Mouse (Mus musculus) adrenal gland, postnatal 14 days (tissue): ENCODE measurements around the gene Pole. TPM values are rescaled to one million over a fixed set of nuclear protein-coding genes. Genes with fewer than 3 reads are reported as not detected.

ENCODE experiments used
- DNase-seq: peaks from one replicate; pipeline ENCODE4 v3.0.0; 2021; ENCODE audit warnings: mixed read lengths
- total RNA-seq: library from RNA; stranded (reverse); gene quantifications from 2 replicates; pipeline ENCODE4 v1.2.3, GENCODE M21; 2021

Pole gene
- total RNA-seq, 1 experiment from 2014 or later, result 11.9 TPM

DNA sequence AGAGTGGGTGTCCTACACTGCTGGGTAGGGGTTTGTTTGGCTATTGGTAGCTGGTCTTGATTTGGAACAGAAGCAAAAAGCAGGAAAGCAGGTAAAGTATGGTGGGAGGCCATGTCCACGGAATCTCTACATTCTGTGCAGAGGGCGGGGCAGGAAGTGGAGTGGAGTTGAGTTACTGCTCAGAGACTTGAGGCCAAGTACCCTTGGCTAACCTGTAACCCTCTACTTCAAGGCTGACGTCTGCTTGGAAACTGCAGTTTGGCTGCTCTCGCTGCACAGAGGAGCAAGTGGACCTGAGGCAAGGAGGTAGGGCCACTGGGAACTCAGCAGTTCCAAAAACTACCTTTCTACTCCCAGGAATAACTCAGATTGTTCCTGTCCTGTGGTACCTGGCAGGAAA lies 58.4 kb downstream of the Pole start, which contains the start of gene Lrcol1:
Lrcol1 (plus strand) TSS at position 207 of the 400 bp plus-strand sequence.
- DNase-seq, result no peak

DNA sequence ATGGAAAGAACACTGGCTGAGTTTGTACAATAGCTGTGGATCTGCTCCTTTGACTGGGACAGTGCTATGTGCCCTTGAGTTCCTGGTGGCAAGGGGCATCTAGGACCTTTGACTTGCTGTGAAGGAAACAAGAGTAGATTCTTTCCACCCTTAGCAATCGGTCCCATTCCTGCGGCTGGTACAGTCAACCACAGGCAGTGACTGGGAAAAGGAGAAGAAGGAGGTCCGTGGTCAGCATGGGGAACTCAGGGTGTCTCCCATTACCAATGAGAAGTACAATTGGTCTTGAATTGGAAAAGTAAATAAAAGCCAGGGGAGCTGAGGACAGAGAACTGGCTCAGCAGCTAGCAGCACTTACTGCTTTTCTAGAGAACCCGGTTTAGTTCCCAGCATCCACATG lies 59.4 kb downstream of the Pole start:
- DNase-seq, result no peak

DNA sequence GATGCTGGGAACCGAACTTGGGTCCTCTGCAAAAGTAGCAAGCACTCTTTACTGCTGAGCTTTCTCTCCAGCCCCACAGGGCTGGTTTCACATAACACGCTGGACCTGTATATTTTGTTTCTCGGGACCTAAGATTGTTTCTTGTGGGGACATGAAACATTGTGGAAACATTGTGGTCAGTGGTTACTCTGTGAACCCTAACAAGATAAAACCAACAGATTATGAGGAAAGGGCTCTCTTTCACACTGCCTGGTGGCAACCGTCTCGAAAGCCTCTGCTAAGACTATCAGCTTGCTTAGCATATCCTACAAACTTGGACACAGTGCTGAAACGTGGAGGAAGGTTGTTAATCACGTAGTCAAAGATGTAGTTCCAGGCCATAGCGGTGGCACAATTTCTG lies 60.9 kb downstream of the Pole start:
- DNase-seq, result no peak

DNA sequence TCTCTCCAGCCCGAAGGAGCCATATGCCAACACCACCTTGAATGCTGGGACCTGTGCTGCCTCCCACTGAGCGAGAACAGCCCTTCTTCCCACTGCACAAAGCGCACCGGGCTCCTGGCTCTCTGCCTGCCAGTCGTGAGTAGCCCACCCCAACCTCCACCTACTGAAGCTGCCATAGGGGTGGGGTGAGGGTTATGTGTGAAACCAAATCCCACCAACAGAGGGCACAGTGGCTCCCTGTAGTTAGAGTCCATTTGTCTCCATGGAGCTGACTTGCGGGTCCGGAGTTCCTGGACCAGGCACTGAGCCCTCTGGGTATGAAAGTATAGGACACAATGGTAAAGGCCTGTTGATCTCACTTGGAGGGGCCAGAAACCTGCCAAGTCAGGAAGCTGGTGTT lies 68.6 kb downstream of the Pole start:
- DNase-seq, result peak; percentile 58

DNA sequence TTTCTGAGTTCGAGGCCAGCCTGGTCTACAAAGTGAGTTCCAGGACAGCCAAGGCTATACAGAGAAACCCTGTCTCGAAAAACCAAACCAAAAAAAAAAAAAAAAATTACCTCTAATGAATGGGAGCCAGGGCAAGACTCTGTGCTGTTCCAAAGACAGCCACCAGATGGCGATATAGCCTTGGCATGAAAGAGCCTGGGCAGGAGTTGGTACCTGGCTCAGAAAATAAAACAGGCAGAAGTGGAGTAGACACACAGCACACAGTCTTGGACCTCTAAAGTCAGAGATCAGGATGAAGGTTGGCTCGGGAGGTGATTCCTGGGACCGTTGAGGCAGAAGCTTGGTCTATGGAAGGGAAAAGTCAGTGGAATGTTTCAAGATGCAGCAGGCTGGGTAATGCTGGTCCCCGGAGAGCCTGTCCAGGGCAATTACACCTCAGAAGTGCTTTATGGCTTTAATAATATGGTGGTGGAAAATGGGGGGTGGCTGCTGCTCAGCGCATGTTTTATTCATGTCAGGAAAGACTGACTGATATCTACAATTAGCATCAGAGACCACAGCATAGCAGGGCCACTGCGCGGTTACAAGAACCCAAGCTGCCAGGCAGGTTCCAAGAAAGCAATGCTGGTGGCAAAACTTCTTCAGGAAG lies 71.5 kb downstream of the Pole start:
- peak; percentile 89 for DNase-seq

DNA sequence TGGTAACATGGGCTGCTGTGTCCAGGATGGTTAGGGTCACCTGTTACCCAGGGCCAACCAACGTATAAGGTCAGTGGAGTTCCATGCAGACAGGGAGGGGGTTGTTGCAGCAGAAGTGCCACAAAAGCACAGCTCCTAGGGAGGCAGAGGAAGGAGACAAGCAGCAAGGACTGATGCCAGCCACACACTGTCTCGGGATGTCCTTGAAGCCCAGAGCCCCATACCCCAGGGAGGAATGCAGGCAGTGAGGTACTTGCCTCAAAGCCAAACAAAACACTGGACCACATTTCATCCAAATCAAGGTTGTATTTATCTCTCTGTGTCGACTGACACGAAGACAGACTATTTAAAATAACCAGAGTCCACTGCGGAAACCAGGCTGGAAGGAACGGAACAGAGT lies 75.4 kb downstream of the Pole start:
- DNase-seq, result peak; percentile 57

DNA sequence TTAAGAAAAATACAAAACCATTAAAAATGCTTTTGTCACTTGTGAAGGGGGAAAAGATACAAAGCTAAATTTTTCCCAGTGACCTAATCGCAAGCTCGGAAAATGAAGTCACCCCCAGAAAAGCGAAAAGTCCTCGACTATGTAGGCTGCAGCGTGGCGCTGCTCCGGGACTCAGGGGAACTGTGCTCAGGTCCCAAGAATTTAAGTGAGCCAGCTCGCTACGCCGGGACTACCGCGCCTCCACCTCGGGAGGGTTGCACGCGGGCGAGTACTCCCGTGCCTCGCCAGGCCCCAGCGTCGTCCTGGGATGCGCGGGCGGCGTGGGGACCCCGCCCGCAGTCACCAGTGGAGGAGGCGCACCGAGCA lies 76.7 kb downstream of the Pole start:
- no peak for DNase-seq

DNA sequence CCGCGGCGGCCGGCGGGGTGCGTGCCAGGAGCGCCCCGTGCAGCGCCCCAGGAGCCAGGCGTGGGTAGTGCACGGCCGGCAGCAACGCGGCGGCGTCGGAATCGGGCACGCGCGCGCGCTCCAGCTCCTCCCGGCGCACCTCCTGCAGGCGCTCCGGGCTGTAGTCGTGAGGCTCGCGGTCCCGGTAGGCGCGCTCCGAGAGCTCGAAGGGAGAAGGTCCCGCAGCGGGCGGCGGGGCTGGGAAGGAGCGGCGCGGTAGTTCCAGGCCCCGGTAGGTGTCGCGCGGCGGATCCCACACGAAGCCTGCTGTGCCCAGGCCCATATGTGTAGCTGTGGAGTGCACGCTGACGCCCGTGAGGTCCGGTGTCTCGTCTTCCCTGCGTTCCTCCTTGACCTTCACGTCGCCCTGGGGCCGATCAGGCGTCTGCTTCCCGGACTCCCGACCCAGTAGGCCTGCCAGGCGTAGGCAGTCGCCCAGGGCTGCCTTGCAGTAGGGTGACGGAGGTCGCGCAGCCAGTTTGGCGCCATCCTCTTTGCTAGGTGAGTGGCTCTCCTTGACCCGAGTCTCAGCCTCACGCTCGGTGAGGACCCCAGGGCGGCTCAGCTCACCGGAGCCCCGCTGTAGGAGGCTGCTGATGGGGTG lies 77.2 kb downstream of the Pole start:
- peak; percentile 92 for DNase-seq

DNA sequence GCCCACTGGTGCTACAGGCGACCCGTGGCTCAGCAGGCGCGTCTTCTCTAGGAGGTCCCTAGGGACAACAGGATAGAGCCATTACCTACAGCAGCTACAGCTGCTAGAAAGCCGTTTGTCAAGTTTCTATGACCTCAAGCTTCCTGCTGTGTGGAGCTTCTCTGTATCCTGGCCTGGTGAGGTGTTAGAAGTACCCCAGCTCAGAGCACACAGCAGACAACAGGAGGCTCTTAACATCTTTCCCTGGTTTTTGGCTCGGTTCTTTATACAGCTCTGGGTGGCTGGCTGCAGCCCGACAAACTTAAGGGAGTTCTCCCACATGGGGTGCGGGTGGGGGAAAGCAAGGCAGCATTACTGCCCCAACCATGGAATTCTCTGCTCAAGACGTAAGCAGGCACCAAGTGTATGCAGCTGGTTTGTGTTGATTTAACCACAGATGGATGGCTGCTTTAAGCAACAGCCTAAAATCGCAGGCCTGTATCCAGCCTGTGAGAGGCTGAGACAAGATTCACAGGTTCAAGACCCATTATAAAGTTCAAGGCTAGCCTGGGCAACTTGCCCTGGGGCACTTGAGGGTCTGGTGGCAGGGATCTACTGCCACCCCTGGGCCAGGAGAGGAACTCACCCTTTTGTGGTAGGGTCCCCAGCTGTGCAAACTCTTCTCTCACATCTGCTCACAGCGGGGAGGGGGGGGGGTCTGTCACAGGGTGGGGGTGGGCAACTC lies 77.9 kb downstream of the Pole start:
- peak; percentile 62 for DNase-seq

DNA sequence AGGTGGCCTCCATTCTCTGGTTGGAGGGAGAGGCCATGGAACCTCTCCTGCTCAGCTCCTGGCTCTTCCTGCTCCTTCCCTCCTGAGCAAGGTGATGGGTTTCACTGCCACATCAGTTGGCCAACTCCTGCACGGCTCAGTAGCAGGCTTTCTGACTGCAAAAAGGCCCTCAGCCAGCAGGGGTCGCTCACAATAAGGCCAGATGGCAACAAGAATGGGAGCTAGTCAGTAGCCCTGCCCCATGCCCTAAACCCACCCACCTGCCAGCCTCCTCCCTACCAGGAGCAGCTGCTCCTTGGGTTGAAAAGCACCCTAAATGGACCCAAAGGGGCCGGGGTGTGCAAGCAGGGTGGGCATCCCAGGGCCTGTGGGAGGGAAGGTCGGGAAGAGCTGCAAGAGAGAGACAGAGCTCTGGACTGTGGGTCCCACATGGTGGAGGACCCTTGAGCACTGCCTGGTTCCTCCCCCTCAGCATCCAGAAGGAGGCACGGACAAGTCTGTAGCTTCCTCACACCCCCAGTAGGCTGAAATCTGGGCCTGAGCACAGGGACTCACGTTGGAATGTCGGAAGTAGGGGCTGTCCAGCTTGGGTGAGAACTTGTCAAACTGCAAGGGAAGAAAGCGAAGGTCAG lies 90.8 kb downstream of the Pole start:
- peak; percentile 85 for DNase-seq

DNA sequence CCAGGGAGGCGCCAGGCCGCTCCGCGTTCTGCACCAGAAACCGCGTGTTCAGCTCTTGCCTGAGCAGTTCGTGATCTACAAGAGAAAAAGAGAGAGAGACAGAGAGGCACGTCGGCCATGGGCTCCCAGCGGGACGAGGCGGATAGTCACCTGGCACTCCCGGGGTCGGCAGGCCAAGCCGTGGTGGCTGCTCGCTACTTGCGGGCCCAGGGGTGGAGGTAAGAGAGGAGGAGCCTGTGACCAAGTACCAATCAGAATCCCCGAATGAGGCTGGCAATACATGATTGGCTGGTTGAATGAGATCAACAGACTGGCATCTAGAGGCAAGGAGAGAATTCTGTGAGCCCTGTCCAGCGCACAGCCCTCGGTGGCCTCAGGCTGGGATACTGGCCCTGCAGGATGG lies 92.1 kb downstream of the Pole start:
- no peak for DNase-seq

DNA sequence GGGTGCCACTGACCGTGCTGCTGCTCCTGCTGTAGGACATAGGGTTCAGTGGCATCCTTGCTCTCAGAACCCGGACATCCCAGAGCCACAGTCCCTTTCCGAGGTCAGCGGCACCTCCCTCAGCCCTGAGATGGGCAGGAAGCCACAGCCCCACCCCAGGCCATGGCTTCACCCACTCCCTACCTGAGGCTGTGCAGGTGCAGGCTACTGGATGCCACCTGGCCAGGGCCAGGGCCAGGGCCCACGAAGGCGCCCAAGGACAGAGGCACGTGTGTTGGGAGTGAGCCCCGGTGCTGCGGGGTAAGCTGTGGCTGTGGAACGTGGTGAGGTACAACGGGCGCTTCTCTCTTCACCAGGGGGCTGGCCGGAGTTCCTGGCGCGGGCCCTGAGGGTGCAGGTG lies 93.0 kb downstream of the Pole start:
- no peak for DNase-seq

DNA sequence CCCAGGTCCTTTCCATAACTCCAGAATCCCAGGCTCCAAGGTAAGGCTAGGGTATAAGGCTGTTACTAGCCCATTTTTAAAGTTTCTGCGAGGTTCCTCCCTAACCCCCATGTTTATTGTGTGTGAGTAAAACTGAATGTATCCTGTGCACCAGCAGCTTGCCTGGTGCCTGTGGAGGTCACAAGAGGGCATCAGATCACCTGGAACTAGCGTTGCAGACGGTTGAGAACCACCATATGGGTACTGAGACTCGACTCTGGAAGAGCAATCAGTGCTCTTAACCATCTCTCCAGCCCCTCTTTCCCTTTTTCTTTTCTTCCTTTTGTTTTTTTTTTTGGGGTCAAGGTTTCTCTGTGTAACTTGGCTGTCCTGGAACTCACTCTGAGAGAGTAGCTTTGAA lies 93.7 kb downstream of the Pole start:
- DNase-seq, result no peak

DNA sequence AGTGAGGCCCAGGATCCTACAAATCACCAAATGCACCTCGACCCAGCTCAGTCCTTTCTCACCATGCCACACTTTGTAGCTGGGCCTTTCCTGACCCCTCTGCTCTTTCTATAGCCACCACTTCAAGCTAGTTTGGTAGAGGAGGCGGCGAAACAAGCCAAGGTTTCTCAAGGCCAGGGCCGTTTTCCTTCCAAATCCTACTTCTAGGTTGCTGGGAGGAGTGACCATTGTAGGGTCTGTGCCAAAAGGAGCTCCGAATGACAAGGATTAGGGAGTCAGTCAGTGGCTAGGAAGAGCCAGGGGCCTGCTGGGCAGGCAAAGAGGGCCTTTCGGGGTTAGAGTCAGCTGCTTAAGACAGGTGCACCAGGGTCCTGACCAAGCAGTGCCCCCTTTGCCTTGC lies 98.4 kb downstream of the Pole start:
- DNase-seq, result peak; percentile 49

DNA sequence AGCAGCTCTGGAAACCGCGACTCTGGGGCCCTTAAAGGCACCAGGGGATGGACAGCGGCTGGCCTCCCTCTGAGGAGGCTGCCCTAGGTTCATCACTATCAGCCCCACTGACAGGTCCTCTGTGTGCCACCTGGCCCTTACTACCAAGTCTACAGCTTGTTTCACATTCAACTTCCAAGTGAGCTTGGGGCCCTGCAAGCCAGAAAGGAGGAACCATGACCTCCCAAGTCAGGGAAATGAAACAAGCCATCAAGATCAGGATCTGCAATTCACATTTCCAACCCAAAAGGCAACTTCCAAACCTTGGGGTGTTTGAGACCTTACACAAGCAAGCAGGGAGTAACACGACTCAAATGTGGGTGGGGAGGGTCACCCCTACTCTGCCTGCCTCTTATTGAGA lies 99.2 kb downstream of the Pole start:
- DNase-seq, result no peak

DNA sequence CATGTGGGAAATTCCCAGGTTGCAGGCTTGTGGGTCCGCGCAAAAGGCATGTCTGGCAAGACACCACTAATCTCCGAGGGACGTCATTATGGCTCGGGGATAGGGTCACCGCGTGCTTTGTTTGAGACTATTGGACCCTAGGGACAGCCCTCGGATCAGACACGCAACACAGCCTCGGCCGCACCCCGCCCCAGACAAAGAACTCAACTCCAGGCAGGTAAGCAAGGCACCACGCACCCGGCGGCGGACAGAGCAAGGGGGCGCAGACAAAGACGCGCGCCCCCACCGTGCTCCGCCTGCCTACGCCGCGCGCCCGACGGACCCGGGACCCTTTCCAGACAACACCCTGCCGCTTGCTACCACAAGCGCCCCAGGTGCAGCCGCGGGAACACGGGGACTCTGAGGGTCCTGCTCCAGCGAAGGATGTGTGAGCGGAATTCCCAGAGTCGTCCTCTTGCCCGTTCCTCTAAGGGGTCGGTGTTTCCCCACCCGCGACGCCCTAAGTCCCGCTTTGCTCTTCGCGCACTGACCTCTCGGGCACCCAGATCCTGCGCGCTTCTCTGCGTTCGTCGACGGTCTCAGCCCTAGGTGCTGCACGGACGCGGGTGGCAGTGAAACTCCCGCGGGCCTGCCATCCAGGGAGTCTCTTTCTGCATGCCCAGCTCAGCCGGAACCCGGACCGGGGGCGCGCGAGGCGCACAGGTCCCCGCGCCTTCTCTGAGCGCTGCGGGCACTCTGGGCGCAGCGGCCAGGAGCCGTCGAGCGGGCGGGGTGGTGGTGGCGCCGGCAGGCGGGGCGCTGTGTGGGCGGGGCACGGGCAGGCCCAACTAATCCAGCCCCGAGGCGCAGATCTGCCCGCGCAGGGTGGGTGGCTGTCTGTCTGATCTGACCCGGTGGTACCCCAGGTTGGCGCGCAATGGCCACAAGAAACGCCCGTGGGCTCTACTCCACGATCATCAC lies 100.5 kb downstream of the Pole start:
- peak; percentile 90 for DNase-seq

Other genes with a start within 250 kb of the Pole start
- gene Gm17655, start 213.8 kb upstream of the Pole start, total RNA-seq, result 4.4 and 6.6 TPM in 2 replicates
- 0.11 and 0.45 TPM in 2 replicates for gene Gm35315, start 191.9 kb upstream of the Pole start, total RNA-seq
- gene Plcxd1, start 186.3 kb upstream of the Pole start, total RNA-seq, result not detected in 2 replicates
- 57.4 and 63.7 TPM in 2 replicates for gene Gtpbp6, start 178.1 kb upstream of the Pole start, total RNA-seq
- 4.7 and 7.8 TPM in 2 replicates for gene Zfp605, start 176.2 kb upstream of the Pole start, total RNA-seq
- 34.1 and 46.1 TPM in 2 replicates for gene Chfr, start 150.5 kb upstream of the Pole start, total RNA-seq
- 33.0 and 36.0 TPM in 2 replicates for gene Golga3, start 109.6 kb upstream of the Pole start, total RNA-seq
- gene Ankle2, start 55.3 kb upstream of the Pole start, total RNA-seq, result 32.5 and 33.8 TPM in 2 replicates
- 49.5 and 51.4 TPM in 2 replicates for gene Pgam5, start 16.4 kb upstream of the Pole start, total RNA-seq
- gene Pxmp2, start 120 bp upstream of the Pole start, total RNA-seq, result 18.6 and 39.4 TPM in 2 replicates
- gene P2rx2, start 56.9 kb downstream of the Pole start, total RNA-seq, result 0.48 and 1.2 TPM in 2 replicates
- gene Lrcol1, start 58.4 kb downstream of the Pole start, total RNA-seq, result not detected in 2 replicates
- 74.4 and 78.0 TPM in 2 replicates for gene Fbrsl1, start 162.2 kb downstream of the Pole start, total RNA-seq